Mouse (Mus musculus) cerebellum, adult 9-10 months (tissue): ENCODE results near the gene Clic5.
A peak's percentile ranks its signal among the peaks of the same experiment; 100 is the strongest.

ENCODE experiments used
- DNase-seq: peaks from one replicate; pipeline ENCODE4 v3.0.0; 2022

Gene Clic5

DNA sequence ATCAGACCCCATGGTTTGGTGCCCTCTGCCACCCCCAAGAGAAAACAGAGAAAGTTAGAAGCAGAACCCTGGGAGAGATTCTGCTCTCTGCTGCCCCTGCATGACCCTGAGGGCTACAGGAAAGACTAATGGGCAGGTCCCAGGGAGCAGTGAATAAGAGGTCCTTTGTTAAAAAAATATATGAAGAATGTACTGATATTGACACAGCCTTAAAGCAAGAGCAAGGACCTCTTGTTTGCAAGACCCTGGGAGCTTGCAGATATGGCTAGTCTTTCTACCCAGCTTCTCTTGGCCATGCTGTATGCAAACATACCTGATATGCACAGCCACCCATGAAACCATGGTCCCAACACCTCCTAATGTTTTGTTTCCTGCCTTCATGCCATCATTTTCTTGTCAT lies 86.4 kb downstream of the Clic5 start:
- no peak for DNase-seq

DNA sequence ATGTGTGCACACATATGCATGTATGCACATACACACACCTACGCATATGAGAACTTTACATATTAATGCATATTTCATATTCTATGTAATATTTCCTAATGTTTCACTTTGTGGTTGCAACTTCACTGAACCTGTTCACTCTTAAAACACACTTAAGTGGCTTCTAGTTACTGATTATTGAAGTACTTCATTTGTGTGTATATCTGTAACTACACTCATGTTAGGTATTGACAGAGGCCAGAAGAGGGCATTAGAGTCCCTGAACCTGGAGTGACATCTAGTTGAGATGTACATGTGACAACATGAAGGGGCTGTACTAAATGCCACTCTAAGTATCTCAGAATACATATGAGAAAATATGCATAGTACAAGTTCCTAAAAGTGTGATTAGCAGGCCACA lies 99.9 kb downstream of the Clic5 start:
- DNase-seq = no peak

DNA sequence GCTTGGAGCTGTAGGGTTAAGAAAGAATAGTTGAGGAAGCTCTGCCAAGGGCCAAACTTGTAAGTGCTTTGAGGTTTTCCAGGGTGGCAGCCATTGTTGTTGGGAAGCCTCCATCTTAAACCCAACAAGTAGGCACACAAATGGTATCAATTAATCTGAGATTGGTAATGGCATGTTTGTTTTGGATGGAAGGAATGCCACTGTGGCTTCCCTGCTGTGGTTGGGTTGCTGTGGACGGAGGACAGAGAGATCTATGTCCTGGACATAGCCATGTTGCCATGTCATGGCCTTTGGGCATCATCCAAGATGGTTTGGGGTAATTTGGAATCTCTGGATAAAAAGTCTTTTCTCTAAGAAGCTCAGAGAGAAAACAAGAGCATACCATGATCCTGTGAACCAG lies 108.8 kb downstream of the Clic5 start:
- no peak for DNase-seq

DNA sequence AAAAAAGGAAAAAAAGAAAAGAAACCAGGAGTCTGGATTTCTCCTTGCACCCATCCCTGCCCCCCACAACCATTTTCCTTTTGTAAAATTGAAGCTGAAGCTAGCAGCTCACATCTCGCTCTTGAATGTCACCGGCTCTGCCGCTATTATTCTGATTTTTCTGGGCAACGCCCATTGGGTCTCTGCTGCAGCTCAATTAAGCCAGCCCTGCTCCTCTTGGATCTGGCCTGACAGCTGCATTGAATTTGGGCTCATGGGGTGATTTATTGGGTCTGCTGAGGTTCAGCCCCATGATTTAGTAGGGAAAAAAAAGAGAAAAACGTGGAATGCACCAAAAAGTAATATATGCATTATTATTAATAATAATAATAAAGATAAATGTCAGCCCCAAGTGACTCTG lies 111.9 kb downstream of the Clic5 start:
- no peak for DNase-seq

DNA sequence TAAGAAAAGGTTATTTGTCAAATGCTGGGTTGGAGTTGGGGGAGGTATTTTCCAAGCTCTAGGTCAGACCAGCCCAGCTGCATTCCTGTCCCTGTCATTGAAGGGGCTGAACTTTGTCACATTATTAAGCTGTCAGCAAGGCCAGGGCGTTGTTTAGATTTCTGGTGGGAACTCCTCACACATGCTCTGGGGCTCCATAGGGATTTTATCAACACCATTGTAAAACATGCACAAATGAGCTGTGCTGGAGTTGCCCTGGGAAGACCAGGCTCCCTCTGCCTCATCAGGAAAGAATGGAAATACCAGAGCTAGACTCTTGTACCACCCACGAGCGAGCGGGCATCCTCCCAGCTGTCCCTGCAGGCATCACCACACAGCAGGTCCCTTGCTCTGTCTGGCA lies 112.3 kb downstream of the Clic5 start:
- no peak for DNase-seq

DNA sequence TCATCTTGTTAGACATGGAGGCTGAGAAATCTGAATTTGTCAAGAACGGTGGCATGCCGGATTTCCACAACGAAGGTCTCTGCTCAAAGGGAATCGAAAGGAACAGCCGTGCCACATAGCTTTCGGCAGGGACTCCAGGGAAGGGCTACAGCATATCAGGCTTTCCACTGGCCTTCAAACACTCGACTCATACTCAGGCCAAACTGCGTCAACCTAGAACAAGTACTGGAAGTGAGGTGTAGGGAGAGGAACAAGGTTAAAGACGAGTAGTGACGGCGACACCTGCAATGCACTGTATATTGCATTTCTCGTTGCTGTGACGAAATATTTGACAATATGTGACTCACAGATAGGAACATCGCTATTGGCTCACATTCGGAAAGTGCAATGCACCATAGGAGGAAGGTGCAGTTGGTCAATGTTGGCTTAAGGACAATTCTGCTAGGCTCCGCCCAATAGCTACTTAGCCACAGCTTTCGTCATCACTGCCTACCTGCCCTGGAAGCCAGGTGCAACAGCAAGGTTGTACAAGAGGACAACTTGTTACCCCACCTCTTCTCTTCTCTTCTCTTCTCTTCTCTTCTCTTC lies 112.9 kb downstream of the Clic5 start:
- no peak for DNase-seq

DNA sequence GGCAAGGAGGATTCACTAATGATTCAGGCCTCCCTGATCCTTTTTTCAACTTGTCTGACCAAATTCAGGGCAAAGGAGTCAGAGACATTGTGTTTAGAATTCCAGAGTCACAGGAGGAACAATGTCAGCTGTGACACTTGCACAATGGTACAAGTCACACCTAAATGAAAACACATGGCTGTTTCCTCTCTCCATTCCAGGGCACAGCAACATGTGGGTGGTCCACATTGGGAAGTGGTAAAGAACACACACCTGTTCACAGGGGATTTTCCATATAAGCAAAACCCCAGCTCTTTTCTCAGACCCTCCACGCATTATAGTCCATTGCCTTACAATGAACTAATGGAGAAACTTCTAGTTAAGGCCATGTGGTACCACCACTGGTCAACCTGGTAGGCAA lies 115.7 kb downstream of the Clic5 start:
- no peak for DNase-seq

DNA sequence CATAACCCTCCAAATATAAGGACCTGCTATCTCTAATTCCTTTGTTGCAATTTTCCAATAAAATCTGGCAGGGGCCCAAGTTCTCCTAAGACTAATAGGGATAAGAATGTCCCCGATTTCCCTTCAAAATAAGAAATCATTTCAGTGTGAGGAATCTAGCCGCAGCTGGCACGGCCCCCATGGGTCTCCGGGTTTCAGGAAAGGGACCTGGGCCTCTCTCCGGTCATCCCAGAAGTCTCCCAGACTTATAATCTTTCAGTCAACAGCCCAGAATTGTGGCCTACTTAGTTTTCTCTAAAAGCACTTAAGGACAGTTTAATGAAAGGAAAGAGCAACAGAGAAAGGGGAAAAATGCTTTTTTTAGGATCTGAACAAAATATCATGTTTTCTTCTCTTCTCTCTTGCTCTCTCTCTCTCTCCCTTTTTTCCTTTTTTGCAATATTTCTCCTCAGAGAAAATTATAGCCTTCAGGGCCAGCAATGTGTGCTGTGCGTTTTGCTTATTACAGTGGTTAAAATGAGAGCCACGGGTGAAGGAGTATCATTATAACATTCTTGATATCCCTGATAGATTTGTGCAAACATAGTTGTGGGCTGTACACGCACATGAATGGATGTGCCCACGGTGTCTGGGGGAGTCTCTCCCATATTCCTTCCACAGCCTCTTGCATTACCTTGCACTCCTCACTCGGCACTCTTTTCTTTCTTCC lies 121.7 kb downstream of the Clic5 start:
- peak; percentile 0 for DNase-seq

DNA sequence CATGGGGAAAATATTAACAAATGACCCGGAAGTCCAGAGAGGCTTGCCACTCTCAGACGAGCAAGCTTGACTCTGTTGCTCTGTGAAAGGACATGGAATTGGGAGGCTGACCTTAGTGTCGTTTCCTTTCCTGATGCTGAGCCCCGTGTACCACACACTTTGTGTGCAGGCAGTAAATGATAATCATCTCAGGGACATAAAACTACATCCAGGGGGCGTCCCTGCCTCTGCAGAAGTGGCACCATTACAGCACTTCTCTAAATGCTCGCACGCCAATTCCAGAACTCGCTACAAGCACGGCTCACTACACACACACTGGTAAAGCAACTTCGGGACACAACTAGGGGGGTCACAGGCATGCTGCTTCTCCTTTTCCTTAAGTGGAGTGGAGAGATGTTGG lies 136.9 kb downstream of the Clic5 start:
- no peak for DNase-seq

DNA sequence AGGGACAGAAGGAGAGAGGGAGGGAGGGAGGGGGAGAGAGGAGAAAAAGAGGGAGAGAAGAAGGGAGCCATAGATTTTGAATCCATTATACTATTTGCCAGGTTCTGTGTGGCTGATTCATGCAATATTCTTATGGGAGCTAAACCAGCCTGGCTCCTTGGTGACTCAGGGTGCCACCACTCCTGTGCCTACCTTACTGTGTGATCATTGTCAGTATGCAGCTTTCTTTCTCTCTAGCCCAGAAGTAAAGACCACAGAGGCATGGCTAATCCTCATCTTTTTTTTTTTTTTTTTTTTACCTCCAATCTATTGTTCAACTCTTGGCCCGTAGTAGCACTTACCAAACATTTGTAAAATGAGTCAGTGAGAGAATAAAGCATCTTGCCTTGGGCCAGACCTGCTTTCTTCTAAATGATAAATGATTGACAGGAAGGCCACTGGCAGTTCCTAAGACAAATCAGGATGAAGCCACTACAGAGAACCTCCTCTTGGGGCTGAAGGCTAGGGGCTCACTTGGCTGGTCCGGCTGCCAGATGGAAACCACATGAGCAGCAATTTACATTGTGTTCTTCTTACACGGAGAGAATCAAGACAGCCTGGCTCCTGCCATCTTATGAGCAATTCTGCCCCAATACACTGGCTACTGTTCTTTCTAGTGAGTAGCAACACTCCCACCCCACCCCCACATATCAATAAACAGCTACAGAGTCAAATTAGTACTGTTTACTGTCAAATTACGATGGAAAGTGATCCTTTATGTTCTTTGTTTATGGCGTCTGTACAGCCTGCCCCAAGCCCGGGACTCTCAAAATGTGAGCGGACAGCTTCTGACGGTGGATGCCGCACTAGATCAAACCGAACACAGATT lies 139.1 kb downstream of the Clic5 start:
- no peak for DNase-seq

DNA sequence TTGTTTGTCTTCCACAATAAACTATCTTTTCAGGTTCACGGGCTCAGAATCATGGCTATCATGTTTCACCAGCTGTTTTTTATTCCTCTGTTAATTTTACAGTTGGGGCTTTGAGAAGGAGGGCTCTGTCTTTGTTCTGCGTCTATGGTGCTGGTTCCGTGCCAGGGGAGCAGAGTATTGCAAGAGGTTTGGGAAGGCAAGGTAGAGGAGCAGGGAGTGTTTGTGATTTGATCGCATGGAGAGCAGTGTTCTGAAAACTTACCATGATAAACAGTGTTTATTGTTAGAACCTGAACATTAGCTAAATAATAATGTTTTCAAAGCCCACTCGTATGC lies 139.7 kb downstream of the Clic5 start:
- no peak for DNase-seq
